Mouse (Mus musculus) CH12.LX (cell line): ENCODE data around the gene Rhoq.

ENCODE experiments used
- CTCF ChIP-seq, 2 experiments: IDR thresholded peaks in 1 of 2; conservative IDR thresholded peaks in 1 of 2; 2 replicates each; pipeline ENCODE4 v1.5.1; 2011 to 2012; ENCODE audit warnings: low read depth in 2 of 2, low read length in 2 of 2, improper control_type of control experiment in 1 of 2, inconsistent platforms in 1 of 2, mild to moderate bottlenecking in 1 of 2, moderate library complexity in 1 of 2
- E2F4 ChIP-seq: IDR thresholded peaks from 2 replicates; pipeline ENCODE4 v1.6.1; 2011; ENCODE audit warnings: low read depth, low read length, improper control_type of control experiment; ENCODE audit not compliant: insufficient replicate concordance
- GABPA ChIP-seq: IDR thresholded peaks from 2 replicates; pipeline ENCODE4 v1.6.1; 2012; ENCODE audit warnings: low read depth, low read length, improper control_type of control experiment, inconsistent platforms; ENCODE audit not compliant: insufficient replicate concordance
- IRF4 ChIP-seq: IDR thresholded peaks from 2 replicates; pipeline ENCODE4 v1.6.1; 2014; ENCODE audit warnings: low read depth, mild to moderate bottlenecking, inconsistent platforms, low read length, improper control_type of control experiment
- MAFK ChIP-seq: IDR thresholded peaks from 2 replicates; pipeline ENCODE4 v1.6.1; 2011; ENCODE audit warnings: low read length, improper control_type of control experiment; ENCODE audit not compliant: insufficient replicate concordance
- MAX ChIP-seq: IDR thresholded peaks from 2 replicates; pipeline ENCODE4 v1.6.1; 2011; ENCODE audit warnings: low read length, improper control_type of control experiment
- NELFE ChIP-seq: IDR thresholded peaks from 2 replicates; pipeline ENCODE4 v1.6.1; 2011; ENCODE audit warnings: low read depth, low read length, improper control_type of control experiment
- POLR2A ChIP-seq: IDR thresholded peaks from 2 replicates; pipeline ENCODE4 v1.6.1; 2011; ENCODE audit warnings: low read depth, mild to moderate bottlenecking, improper control_type of control experiment, low read length
- SIN3A ChIP-seq: IDR thresholded peaks from 2 replicates; pipeline ENCODE4 v1.6.1; 2012; ENCODE audit warnings: low read length, improper control_type of control experiment, inconsistent platforms
- TBP ChIP-seq: conservative IDR thresholded peaks from 2 replicates; pipeline ENCODE4 v1.6.1; 2011; ENCODE audit warnings: low read depth, low read length, improper control_type of control experiment
- TCF12 ChIP-seq: IDR thresholded peaks from 2 replicates; pipeline ENCODE4 v1.6.1; 2014; ENCODE audit warnings: low read depth, mild to moderate bottlenecking, inconsistent platforms, low read length, improper control_type of control experiment
- USF1 ChIP-seq: IDR thresholded peaks from 2 replicates; pipeline ENCODE4 v1.6.1; 2014; ENCODE audit warnings: low read depth, mild to moderate bottlenecking, inconsistent platforms, low read length, improper control_type of control experiment
- USF2 ChIP-seq: conservative IDR thresholded peaks from 2 replicates; pipeline ENCODE4 v1.6.1; 2011; ENCODE audit warnings: low read depth, low read length, improper control_type of control experiment
- ZNF384 ChIP-seq: IDR thresholded peaks from 2 replicates; pipeline ENCODE4 v1.6.1; 2012; ENCODE audit warnings: low read depth, low read length, improper control_type of control experiment, inconsistent platforms

DNA sequence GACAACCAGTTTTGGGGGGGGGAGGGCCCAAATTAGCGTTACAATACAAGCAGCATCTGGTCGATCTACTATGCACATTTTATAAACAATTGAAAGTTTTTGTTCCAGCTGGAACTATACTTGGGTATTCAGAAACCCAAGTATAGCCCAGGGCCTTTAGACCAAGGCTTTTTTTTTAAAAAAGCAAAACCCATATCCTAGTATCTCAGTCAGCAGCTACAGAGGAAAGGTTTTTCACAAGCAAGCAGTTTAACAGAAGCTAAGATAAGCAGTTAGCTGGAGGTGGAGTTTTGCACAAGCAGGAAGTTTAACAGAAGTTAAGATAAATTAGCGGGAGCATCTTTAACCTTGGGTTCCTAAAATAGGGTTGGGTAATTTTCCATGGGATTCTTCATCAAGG lies 36.0 kb upstream of the Rhoq start:
- TF ChIP-seq GABPA (no peak), E2F4 (no peak), MAFK (no peak), TBP (no peak), CTCF (conservative IDR thresholded peaks at IDR 0.05 in 1 of 2, IDR thresholded peaks at IDR 0.05 in 1 of 2; ENCODE audit: low read depth in 2 of 2, low read length in 2 of 2) (no peak), NELFE (no peak), ZNF384 (no peak), TCF12 (no peak), SIN3A (no peak), POLR2A (no peak), IRF4 (no peak), USF1 (no peak), MAX (no peak), USF2 (no peak)
